Mouse (Mus musculus): ENCODE data around the gene Cdc42bpb.
A peak's percentile ranks its signal among the peaks of the same experiment; 100 is the strongest.

DNA sequence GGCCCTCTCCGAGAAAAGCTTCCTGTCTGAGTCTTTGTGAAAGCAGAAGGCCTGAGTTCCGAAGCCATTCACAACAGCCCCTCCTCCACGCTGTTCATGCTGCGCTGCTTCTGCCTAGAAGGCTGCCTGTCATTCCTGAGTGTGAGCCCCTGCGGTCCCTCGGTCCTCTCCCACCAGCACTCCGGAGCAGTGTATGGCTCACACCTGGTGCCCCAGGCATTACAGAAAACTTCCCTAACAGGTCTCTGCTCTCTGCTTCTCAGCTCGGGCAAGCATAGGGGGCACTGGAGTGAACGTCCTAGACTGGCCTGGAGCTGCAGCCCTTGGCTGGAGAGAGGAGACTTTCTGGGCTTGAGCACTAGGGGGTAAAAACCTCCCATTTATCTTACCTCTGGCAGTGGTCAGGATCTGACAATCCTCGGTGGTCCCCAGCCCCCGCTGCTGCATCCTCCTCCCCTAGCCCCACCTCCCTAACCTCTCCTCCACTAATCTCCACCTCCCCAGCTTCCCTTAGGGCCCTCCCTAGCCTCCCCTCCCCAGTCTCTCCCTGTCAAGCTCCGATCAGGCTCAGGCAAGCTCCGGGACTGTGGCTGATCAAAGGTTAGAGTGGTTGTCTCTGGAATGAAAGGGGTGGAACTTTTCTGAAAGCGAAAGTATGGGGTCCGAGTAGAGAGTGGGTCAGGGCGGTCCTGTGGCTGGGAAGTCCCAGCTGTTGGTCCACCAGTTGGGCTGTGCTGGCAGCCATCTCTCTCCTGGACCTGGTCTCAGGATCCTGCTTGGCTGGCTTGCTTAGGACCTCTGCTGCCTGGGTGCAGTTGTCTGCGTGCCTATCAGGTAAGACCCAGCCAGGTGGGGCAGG, 39.6 kb upstream of the Cdc42bpb start, which contains the start of gene Exoc3l4:
- TF ChIP-seq EP300 (optimal IDR thresholded peaks at IDR 0.05) (no peak), CTCF (IDR thresholded peaks at IDR 0.05; ENCODE audit: low read depth) (peak; percentile 13; the same call in 1 of the 2 replicates)

Measured in stomach, postnatal 0 days (tissue).